Mouse (Mus musculus) heart, postnatal 0 days (tissue): ENCODE results near the gene Gm10277. TPM values are rescaled to one million over a fixed set of nuclear protein-coding genes. Genes with fewer than 3 reads are reported as not detected.
A peak's percentile ranks its signal among the peaks of the same experiment; 100 is the strongest.

Experiments used
- ATAC-seq: fragments of 200-750 bp; cut with Nextera tagmentation; 2 replicates; pipeline ENCODE4 v1.8.0; 2017; ENCODE audit warnings: low read depth, moderate number of reproducible peaks, moderate library complexity; ENCODE audit not compliant: insufficient read depth
- DNase-seq: peaks from one replicate; pipeline ENCODE4 v3.0.0-alpha.2; 2016; ENCODE audit warnings: low spot score
- H3K27ac ChIP-seq: fragments of 300-500 bp; sonication (generic); 2 replicates; pipeline ENCODE4 v1.5.1; 2014; ENCODE audit warnings: low read depth, mild to moderate bottlenecking
- H3K27me3 ChIP-seq: fragments of 300-500 bp; sonication (generic); 2 replicates; pipeline ENCODE4 v1.6.1; 2014; ENCODE audit warnings: low read length, mixed read lengths; ENCODE audit not compliant: control insufficient read depth, insufficient read depth
- H3K36me3 ChIP-seq: fragments of 300-500 bp; sonication (generic); replicated peaks from 2 replicates; pipeline ENCODE4 v1.6.1; 2014; ENCODE audit warnings: low read length, mixed read lengths; ENCODE audit not compliant: control insufficient read depth, insufficient read depth
- H3K4me1 ChIP-seq: fragments of 300-500 bp; sonication (generic); 2 replicates; pipeline ENCODE4 v1.6.1; 2014; ENCODE audit warnings: antibody characterized with exemption; ENCODE audit not compliant: control insufficient read depth, insufficient read depth
- H3K4me2 ChIP-seq: fragments of 300-500 bp; sonication (generic); 2 replicates; pipeline ENCODE4 v1.6.1; 2014; ENCODE audit warnings: low read depth, mild to moderate bottlenecking, low read length, moderate library complexity
- H3K4me3 ChIP-seq: fragments of 300-500 bp; sonication (generic); 2 replicates; pipeline ENCODE4 v1.5.1; 2014; ENCODE audit warnings: low read depth, low read length
- H3K9ac ChIP-seq: fragments of 300-500 bp; sonication (generic); replicated peaks from 2 replicates; pipeline ENCODE4 v1.6.1; 2014; ENCODE audit warnings: low read depth, low read length, mixed read lengths
- H3K9me3 ChIP-seq: fragments of 300-500 bp; sonication (generic); replicated peaks from 2 replicates; pipeline ENCODE4 v1.6.1; 2016; ENCODE audit warnings: low read length; ENCODE audit not compliant: control insufficient read depth
- CTCF ChIP-seq: IDR thresholded peaks from 2 replicates; pipeline ENCODE4 v1.5.1; 2016; ENCODE audit warnings: antibody characterized with exemption, control low read depth, low read depth
- EP300 ChIP-seq: IDR thresholded peaks from 2 replicates; pipeline ENCODE4 v1.6.1; 2016; ENCODE audit warnings: antibody characterized with exemption, low read depth
- WGBS: fragments of 180-500 bp; shearing (Covaris S2); extraction: QIAGEN DNeasy Blood & Tissue Kit; methylation state at CpG from one replicate; pipeline ENCODE4 v1.1.7; 2014; 5-methylcytosine and 5-hydroxymethylcytosine counted together
- polyA plus RNA-seq: library from polyadenylated mRNA; unstranded; fragments of >200 nt; fragmentation: Nextera tagmentation; extraction: Ambion mirVana; gene quantifications from 2 replicates; pipeline ENCODE4 v1.2.1, GENCODE M21; 2015
- total RNA-seq: library from RNA; depleted of rRNA; stranded (reverse); fragments of >200 nt; gene quantifications from 2 replicates; pipeline ENCODE4 v1.2.3, GENCODE M21; 2014; ENCODE audit warnings: low replicate concordance

Gm10277 gene
- total and polyA plus RNA-seq, 2 experiments from 2014 or later: 0.52 TPM; not detected in 1

GRCm38 (mm10) chr11:77763673-77764340 lies 23.7 kb downstream of the Gm10277 start:
- H3K9me3 ChIP-seq: no peaks in the 10 kb centered on the region
- DNase-seq (no peak), ATAC-seq (0 out of 2 replicates have a peak, but pooled peaks have one; percentile 4)
- H3K27ac ChIP-seq: peak overlapping the region; percentile 88
- H3K27me3 ChIP-seq: no peaks in the 10 kb centered on the region
- peaks cover 18% of the 10 kb centered on the region for H3K4me1 ChIP-seq
- TF ChIP-seq CTCF: no peak
- TF ChIP-seq EP300: no peak
- H3K36me3 ChIP-seq: no peaks in the 10 kb centered on the region
- WGBS: 5% methylated on average over 23 of the region's 26 CpGs
- peak overlapping the region; percentile 93 for H3K4me3 ChIP-seq
- peak overlapping the region; percentile 97 for H3K4me2 ChIP-seq
- peak overlapping the region; percentile 92 for H3K9ac ChIP-seq

GRCm38 (mm10) chr11:77762783-77763672 lies 24.5 kb downstream of the Gm10277 start, which contains the start of gene Myo18a:
Myo18a (plus strand) TSS chr11:77763246.
- TF ChIP-seq CTCF (peak; percentile 63), EP300 (no peak)
- Histone ChIP-seq H3K36me3 (no peaks in the 10 kb centered on the region), H3K4me1 (peaks cover 18% of the 10 kb centered on the region), H3K4me3 (peak within 1 kb of the TSS; percentile 93), H3K4me2 (peak within 1 kb of the TSS; percentile 97), H3K9me3 (no peaks in the 10 kb centered on the region), H3K27me3 (no peaks in the 10 kb centered on the region), H3K9ac (peak within 1 kb of the TSS; percentile 92), H3K27ac (peak within 1 kb of the TSS; percentile 88)
- ATAC-seq (peak; percentile 80), DNase-seq (peak; percentile 79)
- WGBS: 2% methylated on average over 65 of the region's 79 CpGs

GRCm38 (mm10) chr11:77760031-77760430 lies 27.5 kb downstream of the Gm10277 start:
- no peaks in the 10 kb centered on the region for H3K27me3 ChIP-seq
- TF ChIP-seq EP300 (no peak), CTCF (no peak)
- DNase-seq (no peak), ATAC-seq (no peak)
- no peak overlapping the region for H3K9ac ChIP-seq
- no peaks in the 10 kb centered on the region for H3K9me3 ChIP-seq
- no peak overlapping the region for H3K4me3 ChIP-seq
- H3K27ac ChIP-seq: no peak overlapping the region
- peaks cover 6% of the 10 kb centered on the region for H3K4me1 ChIP-seq
- H3K4me2 ChIP-seq: no peak overlapping the region
- 88% methylated on average over 4 of the region's 4 CpGs for WGBS
- no peaks in the 10 kb centered on the region for H3K36me3 ChIP-seq

- DNase-seq (no peak), ATAC-seq (no peak)
- H3K9me3 ChIP-seq: no peaks in the 10 kb centered on the region
- no peak overlapping the region for H3K4me2 ChIP-seq
- H3K27me3 ChIP-seq: no peaks in the 10 kb centered on the region
- no peak overlapping the region for H3K27ac ChIP-seq
- WGBS: 71% methylated on average over 3 of the region's 3 CpGs
- no peaks in the 10 kb centered on the region for H3K4me1 ChIP-seq
- H3K36me3 ChIP-seq: no peaks in the 10 kb centered on the region
- H3K9ac ChIP-seq: no peak overlapping the region
- TF ChIP-seq EP300 (no peak), CTCF (no peak)
- H3K4me3 ChIP-seq: no peak overlapping the region
These were observed 34.1 kb downstream of the Gm10277 start for GRCm38 (mm10) chr11:77753469-77753868.

GRCm38 (mm10) chr11:77752525-77752924 lies 35.0 kb downstream of the Gm10277 start:
- H3K4me3 ChIP-seq: no peak overlapping the region
- no peak overlapping the region for H3K9ac ChIP-seq
- H3K4me1 ChIP-seq: no peaks in the 10 kb centered on the region
- no peak for TF ChIP-seq EP300
- TF ChIP-seq CTCF: no peak
- no peaks in the 10 kb centered on the region for H3K27me3 ChIP-seq
- no peaks in the 10 kb centered on the region for H3K36me3 ChIP-seq
- DNase-seq (no peak), ATAC-seq (no peak)
- H3K27ac ChIP-seq: no peak overlapping the region
- 52% methylated on average over 5 of the region's 5 CpGs for WGBS
- H3K4me2 ChIP-seq: no peak overlapping the region
- H3K9me3 ChIP-seq: no peaks in the 10 kb centered on the region
